Comparison of ENCODE assay signal across 8 mouse cellular contexts in genomic region chrX:103980036-103980435, GRCm38 (mm10). TPM values are rescaled to one million over a fixed set of nuclear protein-coding genes. Genes with fewer than 3 reads are reported as not detected.
DNase-seq lines count a peak whose midpoint lies in the region; ATAC-seq lines count a peak whose summit lies in the region.

No protein-coding gene starts in this region.

- H3K4me3 ChIP-seq in stomach, embryonic 16.5 days (replicated peaks; ENCODE audit: low read length): peak overlapping the region; percentile 72

- peak overlapping the region; percentile 92 for H3K27ac ChIP-seq in stomach, embryonic 16.5 days (ENCODE audit: low read length)

- H3K9me3 ChIP-seq in stomach, embryonic 16.5 days (replicated peaks; ENCODE audit: control insufficient read depth, low read length): no peaks in the 10 kb centered on the region

- no peaks in the 10 kb centered on the region for H3K4me1 ChIP-seq in stomach, embryonic 16.5 days (ENCODE audit: control insufficient read depth, insufficient read depth, low read length)

- H3K4me2 ChIP-seq in stomach, embryonic 16.5 days (ENCODE audit: low read depth, low read length): peak overlapping the region; percentile 51

- peak; percentile 5 to 19 for DNase-seq in left cerebral cortex, postnatal 10 days (ENCODE audit: extremely low spot score in 1 of 2, low spot score in 2 of 2)
- DNase-seq in left cerebral cortex, postnatal 14 days (ENCODE audit: low spot score in 2 of 2): no peak
- DNase-seq in c-Kit-positive CD71-negative TER-119-negative erythroid progenitor cells, embryonic 14.5 days (ENCODE audit: low read depth): peak; percentile 13
- peak; percentile 16 to 28 for DNase-seq in kidney, adult 8-10 months
- DNase-seq in lung, postnatal 4 days: peak; percentile 22
- DNase-seq in layer of hippocampus, adult 9-11 months: no peak

- no peaks in the 10 kb centered on the region; the same call in 1 of the 2 replicates for H3K27me3 ChIP-seq in stomach, embryonic 16.5 days (ENCODE audit: control insufficient read depth, insufficient read depth, low read length)

- H3K36me3 ChIP-seq in stomach, embryonic 16.5 days (ENCODE audit: control insufficient read depth, insufficient read depth, low read length): no peaks in the 10 kb centered on the region

- intact Hi-C loops in left cerebral cortex, postnatal 10 days (cut with DNase I): loop anchor here (5.0 kb wide), 1 partner anchor 217 kb away; no protein-coding TSS in a partner anchor
- intact Hi-C loops in left cerebral cortex, postnatal 14 days (cut with DNase I): no loop called here

- WGBS in stomach, embryonic 16.5 days: 20% methylated on average over 12 of the region's 12 CpGs

- peak; percentile 33 for ATAC-seq in granulocyte monocyte progenitor cell, adult 5-6 weeks (replicated peaks; ENCODE audit: poor library complexity, severe bottlenecking)
- ATAC-seq in stomach, embryonic 16.5 days (ENCODE audit: insufficient read depth, low FRiP score): no peak

- H3K9ac ChIP-seq in stomach, embryonic 16.5 days (ENCODE audit: low read length): peak overlapping the region; percentile 84

RNA-seq across cellular contexts. Expression of gene Rlim, which starts 1.0 kb away (rescaled TPM):
- 10 to 100 TPM; 46.4 to 50.9 TPM for total RNA-seq in left cerebral cortex, postnatal 10 days (2021)
- total RNA-seq in left cerebral cortex, postnatal 14 days (2021): 10 to 100 TPM; 44.0 to 44.5 TPM
- 43.0 and 49.3 TPM in 2 replicates for total RNA-seq in granulocyte monocyte progenitor cell, adult 5-6 weeks (2014; fragmentation: Nextera tagmentation)
- 100 and 111 TPM in 2 replicates for total RNA-seq in granulocyte monocyte progenitor cell, adult 5-6 weeks (2017)
- 38.0 and 38.7 TPM in 2 replicates for polyA plus RNA-seq in stomach, embryonic 16.5 days (2015; fragmentation: Nextera tagmentation; extraction: Ambion mirVana)

Comparison
In these comparisons a context has a peak if more than half of its experiments do, and no peak if none do; other contexts are left out.
1. DNase-seq: peak in left cerebral cortex, postnatal 10 days (2 of 2), c-Kit-positive CD71-negative TER-119-negative erythroid progenitor cells, embryonic 14.5 days (single experiment), kidney, adult 8-10 months (2 of 2) and lung, postnatal 4 days (2 of 2); none in left cerebral cortex, postnatal 14 days (0 of 2) and layer of hippocampus, adult 9-11 months (single experiment).